Mouse (Mus musculus) limb, embryonic 13.5 days (tissue): Measurements from ENCODE around the gene Borcs8. TPM values are rescaled to one million over a fixed set of nuclear protein-coding genes. Genes with fewer than 3 reads are reported as not detected.

Experiments
- ATAC-seq: fragments of 200-750 bp; cut with Nextera tagmentation; 2 replicates; pipeline ENCODE4 v1.8.0; 2017; ENCODE audit warnings: low read depth, moderate number of reproducible peaks, moderate TSS enrichment; ENCODE audit not compliant: low FRiP score
- H3K27ac ChIP-seq: fragments of 300-500 bp; sonication (generic); 2 replicates; pipeline ENCODE4 v1.5.1; 2015; ENCODE audit warnings: inconsistent platforms, mild to moderate bottlenecking, moderate library complexity
- H3K27me3 ChIP-seq: fragments of 300-500 bp; sonication (generic); 2 replicates; pipeline ENCODE4 v1.6.1; 2015; ENCODE audit warnings: mild to moderate bottlenecking, inconsistent platforms
- H3K36me3 ChIP-seq: fragments of 300-500 bp; sonication (generic); 2 replicates; pipeline ENCODE4 v1.6.1; 2015; ENCODE audit warnings: inconsistent platforms, mild to moderate bottlenecking, moderate library complexity
- H3K4me1 ChIP-seq: fragments of 300-500 bp; sonication (generic); 2 replicates; pipeline ENCODE4 v1.6.1; 2015; ENCODE audit warnings: inconsistent platforms
- H3K4me2 ChIP-seq: fragments of 300-500 bp; sonication (generic); replicated peaks from 2 replicates; pipeline ENCODE4 v1.6.1; 2015; ENCODE audit warnings: inconsistent platforms, mild to moderate bottlenecking, moderate library complexity
- H3K4me3 ChIP-seq: fragments of 300-500 bp; sonication (generic); 2 replicates; pipeline ENCODE4 v1.5.1; 2015; ENCODE audit warnings: moderate library complexity, mild to moderate bottlenecking, inconsistent platforms
- H3K9ac ChIP-seq: fragments of 300-500 bp; sonication (generic); 2 replicates; pipeline ENCODE4 v1.6.1; 2015; ENCODE audit warnings: mild to moderate bottlenecking, inconsistent platforms
- H3K9me3 ChIP-seq: fragments of 300-500 bp; sonication (generic); 2 replicates; pipeline ENCODE4 v1.6.1; 2016; ENCODE audit warnings: inconsistent platforms
- WGBS: fragments of 180-500 bp; shearing (Covaris S2); methylation state at CpG from one replicate; pipeline ENCODE4 v1.1.7; 2015; 5-methylcytosine and 5-hydroxymethylcytosine counted together
- polyA plus RNA-seq: library from polyadenylated mRNA; unstranded; fragments of >200 nt; fragmentation: Nextera tagmentation; extraction: Ambion mirVana; gene quantifications from 2 replicates; pipeline ENCODE4 v1.2.1, GENCODE M21; 2015

The Borcs8 gene
- 51.0 and 56.0 TPM in 2 replicates for polyA plus RNA-seq

GRCm38 (mm10) chr8:70139026-70139857 lies at the start of gene Borcs8, which contains the start of the genes Rfxank and Mef2b:
Gene Borcs8, plus strand, starts transcription at chr8:70139499.
Gene Rfxank, minus strand, starts transcription at chr8:70139154.
Gene Mef2b, plus strand, starts transcription at chr8:70139711.
- Histone ChIP-seq H3K4me2 (peak within 1 kb of the TSS; percentile 88), H3K9ac (peak within 1 kb of the TSS; percentile 86), H3K27me3 (no peaks in the 10 kb centered on the region), H3K9me3 (no peaks in the 10 kb centered on the region), H3K36me3 (peaks cover 50% of the 10 kb centered on the region), H3K4me3 (peak within 1 kb of the TSS; percentile 89), H3K27ac (peak within 1 kb of the TSS; percentile 83), H3K4me1 (peaks cover 21% of the 10 kb centered on the region)
- ATAC-seq, result peak; percentile 97
- WGBS, result under 1% methylated on average over 46 of the region's 46 CpGs

DNA sequence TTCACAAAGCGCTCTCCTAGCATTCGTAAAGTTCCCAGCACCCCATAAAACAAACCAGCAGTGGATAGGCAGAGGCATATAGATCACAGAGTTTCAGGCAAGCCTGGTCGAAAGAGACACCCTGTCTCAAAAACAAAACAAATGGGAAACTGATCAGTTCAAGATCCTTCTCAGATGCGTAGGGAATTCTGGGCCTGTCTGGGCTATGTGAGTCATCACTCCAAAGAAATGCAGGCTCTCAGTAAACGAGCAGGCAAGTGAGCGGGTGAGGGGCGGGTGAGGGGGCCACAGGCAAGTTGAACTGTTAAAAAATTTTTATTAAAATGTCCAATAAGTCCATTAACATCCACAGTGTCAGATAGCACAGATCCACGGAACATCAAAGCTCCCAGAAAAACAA lies 46.5 kb upstream of the Borcs8 start:
- H3K4me2 ChIP-seq, result no peak overlapping the region
- H3K9me3 ChIP-seq, result peaks cover 6% of the 10 kb centered on the region
- 43% methylated on average over 8 of the region's 8 CpGs for whole genome bisulfite sequencing
- no peaks in the 10 kb centered on the region for H3K36me3 ChIP-seq
- peaks cover 7% of the 10 kb centered on the region; the same call in 1 of the 2 replicates for H3K4me1 ChIP-seq
- no peak for ATAC-seq
- no peak overlapping the region for H3K4me3 ChIP-seq
- no peak overlapping the region for H3K9ac ChIP-seq
- peaks cover 57% of the 10 kb centered on the region for H3K27me3 ChIP-seq
- H3K27ac ChIP-seq, result no peak overlapping the region

DNA sequence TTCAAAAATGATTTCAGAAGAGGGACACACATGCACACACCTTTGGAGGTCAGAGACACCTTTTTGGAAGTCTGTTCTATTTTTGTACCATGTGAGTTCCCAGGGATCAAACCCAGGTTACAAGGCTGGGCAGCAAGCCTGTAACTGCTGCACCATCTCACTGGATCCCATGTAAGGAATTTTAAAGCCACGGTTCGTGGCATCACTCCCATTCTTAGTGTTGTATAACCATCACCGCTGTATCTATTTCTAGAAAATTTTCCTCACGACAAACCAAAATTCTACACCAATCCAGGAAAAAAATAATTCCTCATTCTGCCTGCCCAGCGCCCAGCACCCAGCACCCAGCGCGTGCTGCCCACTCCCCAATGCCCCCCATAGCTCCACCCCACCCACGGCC lies 40.0 kb upstream of the Borcs8 start:
- Histone ChIP-seq H3K9me3 (peaks cover 9% of the 10 kb centered on the region), H3K36me3 (no peaks in the 10 kb centered on the region), H3K27me3 (0 out of 2 replicates have a peak, but pooled peaks cover 5% of the 10 kb centered on the region), H3K27ac (no peak overlapping the region), H3K9ac (no peak overlapping the region), H3K4me2 (no peak overlapping the region), H3K4me1 (no peaks in the 10 kb centered on the region), H3K4me3 (no peak overlapping the region)
- ATAC-seq, result no peak
- 73% methylated on average over 8 of the region's 8 CpGs for WGBS

DNA sequence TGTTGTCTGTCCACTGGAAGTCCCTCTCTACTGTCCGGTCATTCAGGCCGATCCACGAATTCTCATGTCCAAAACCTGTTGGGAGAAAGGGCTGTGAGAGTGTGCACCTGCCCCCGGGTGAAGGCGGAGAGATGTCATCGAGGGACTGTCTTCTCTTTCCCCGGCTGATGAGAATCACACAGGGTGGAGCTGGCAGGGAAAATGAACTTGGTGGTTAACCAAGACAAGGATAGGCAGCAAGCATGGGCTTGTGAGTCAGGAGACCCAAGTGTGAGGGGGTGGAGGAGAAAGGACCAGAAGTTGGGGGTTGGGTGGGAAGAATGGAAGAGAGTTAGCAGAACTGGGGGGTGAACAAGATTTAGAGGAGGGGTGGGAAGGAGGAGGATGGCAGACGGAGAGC lies 39.1 kb upstream of the Borcs8 start:
- 84% methylated on average over 8 of the region's 8 CpGs for WGBS
- H3K4me1 ChIP-seq, result no peaks in the 10 kb centered on the region

GRCm38 (mm10) chr8:70104506-70104905 lies 34.8 kb upstream of the Borcs8 start:
- no peak overlapping the region for H3K9ac ChIP-seq
- peaks cover 35% of the 10 kb centered on the region for H3K27me3 ChIP-seq
- no peaks in the 10 kb centered on the region for H3K4me1 ChIP-seq
- no peaks in the 10 kb centered on the region for H3K36me3 ChIP-seq
- WGBS, result 14% methylated on average over 6 of the region's 6 CpGs
- no peak overlapping the region for H3K4me2 ChIP-seq
- H3K4me3 ChIP-seq, result no peak overlapping the region
- no peaks in the 10 kb centered on the region for H3K9me3 ChIP-seq
- H3K27ac ChIP-seq, result no peak overlapping the region
- no peak for ATAC-seq

More for the DNA sequence above, 39.1 kb upstream of the Borcs8 start:
- no peaks in the 10 kb centered on the region for H3K36me3 ChIP-seq
- peaks cover 9% of the 10 kb centered on the region for H3K9me3 ChIP-seq
- no peak overlapping the region for H3K27ac ChIP-seq
- H3K4me2 ChIP-seq, result no peak overlapping the region
- H3K9ac ChIP-seq, result no peak overlapping the region
- 0 out of 2 replicates have a peak, but pooled peaks cover 9% of the 10 kb centered on the region for H3K27me3 ChIP-seq
- ATAC-seq, result no peak
- H3K4me3 ChIP-seq, result no peak overlapping the region

- Histone ChIP-seq H3K4me3 (no peak overlapping the region), H3K4me2 (no peak overlapping the region), H3K36me3 (no peaks in the 10 kb centered on the region), H3K27ac (no peak overlapping the region), H3K27me3 (peaks cover 40% of the 10 kb centered on the region), H3K4me1 (no peaks in the 10 kb centered on the region), H3K9ac (no peak overlapping the region), H3K9me3 (no peaks in the 10 kb centered on the region)
- 77% methylated on average over 7 of the region's 7 CpGs for WGBS
- ATAC-seq, result no peak
These were observed 34.4 kb upstream of the Borcs8 start for GRCm38 (mm10) chr8:70104922-70105321.

- no peak overlapping the region for H3K27ac ChIP-seq
- H3K9ac ChIP-seq, result no peak overlapping the region
- no peak for ATAC-seq
- no peaks in the 10 kb centered on the region for H3K36me3 ChIP-seq
- no peak overlapping the region for H3K4me3 ChIP-seq
- H3K27me3 ChIP-seq, result peaks cover 90% of the 10 kb centered on the region
- no peak overlapping the region for H3K4me2 ChIP-seq
- H3K9me3 ChIP-seq, result no peaks in the 10 kb centered on the region
- 87% methylated on average over 2 of the region's 2 CpGs for WGBS
- H3K4me1 ChIP-seq, result peaks cover 11% of the 10 kb centered on the region; the same call in 1 of the 2 replicates
These were observed 28.8 kb upstream of the Borcs8 start for GRCm38 (mm10) chr8:70110451-70110850.

DNA sequence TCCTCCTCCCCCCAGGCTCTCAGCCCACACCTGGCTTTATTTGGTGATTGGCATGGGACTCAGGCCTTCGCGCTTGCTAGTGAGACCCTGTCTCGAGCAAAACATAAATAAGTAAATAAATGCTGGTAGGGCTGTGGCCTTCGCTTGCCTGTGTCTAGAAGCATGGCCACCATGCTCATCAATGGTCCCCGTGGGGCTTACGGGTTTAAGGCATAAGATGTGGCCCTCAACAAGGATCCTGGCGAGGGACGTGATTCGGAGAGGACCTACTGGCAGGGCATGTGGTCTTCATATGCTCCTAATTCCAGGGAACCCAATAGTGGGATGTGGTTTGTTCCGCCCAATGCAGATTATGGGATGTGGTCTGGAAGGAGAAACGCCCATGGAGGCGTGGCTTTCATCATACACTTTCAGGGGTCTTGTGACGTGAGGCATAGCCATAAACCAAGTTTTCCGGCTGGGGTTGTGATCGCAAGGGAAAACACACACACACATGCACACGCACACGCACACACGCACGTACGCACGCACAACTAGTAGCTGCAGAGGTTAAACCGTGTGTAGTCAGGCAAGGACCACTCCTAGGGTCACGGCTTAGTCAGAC lies 28.0 kb upstream of the Borcs8 start:
- Histone ChIP-seq H3K4me3 (0 out of 2 replicates have a peak overlapping the region, but pooled peaks have one; percentile 3), H3K4me1 (peaks cover 11% of the 10 kb centered on the region; the same call in 1 of the 2 replicates), H3K4me2 (peak overlapping the region; percentile 32; the same call in 1 of the 2 replicates), H3K9ac (no peak overlapping the region), H3K27me3 (peaks cover 98% of the 10 kb centered on the region), H3K9me3 (no peaks in the 10 kb centered on the region), H3K27ac (no peak overlapping the region), H3K36me3 (no peaks in the 10 kb centered on the region)
- ATAC-seq, result no peak
- WGBS, result 43% methylated on average over 23 of the region's 23 CpGs

- ATAC-seq, result no peak
- no peak overlapping the region for H3K4me2 ChIP-seq
- WGBS, result 7% methylated on average over 43 of the region's 43 CpGs
- H3K27ac ChIP-seq, result no peak overlapping the region
- no peaks in the 10 kb centered on the region for H3K36me3 ChIP-seq
- no peak overlapping the region for H3K9ac ChIP-seq
- no peak overlapping the region for H3K4me3 ChIP-seq
- H3K4me1 ChIP-seq, result peaks cover 11% of the 10 kb centered on the region; the same call in 1 of the 2 replicates
- H3K27me3 ChIP-seq, result peaks cover 99% of the 10 kb centered on the region
- no peaks in the 10 kb centered on the region for H3K9me3 ChIP-seq
These were observed 26.8 kb upstream of the Borcs8 start for GRCm38 (mm10) chr8:70112401-70113016.

GRCm38 (mm10) chr8:70114488-70114887 lies 24.8 kb upstream of the Borcs8 start:
- Histone ChIP-seq H3K9me3 (no peaks in the 10 kb centered on the region), H3K27ac (no peak overlapping the region), H3K9ac (no peak overlapping the region), H3K4me1 (peaks cover 11% of the 10 kb centered on the region; the same call in 1 of the 2 replicates), H3K27me3 (peaks cover 100% of the 10 kb centered on the region), H3K4me2 (no peak overlapping the region), H3K36me3 (no peaks in the 10 kb centered on the region), H3K4me3 (no peak overlapping the region)
- no peak for ATAC-seq
- WGBS, result 21% methylated on average over 6 of the region's 6 CpGs

- Histone ChIP-seq H3K4me3 (no peak overlapping the region), H3K27ac (no peak overlapping the region), H3K4me2 (no peak overlapping the region), H3K27me3 (peaks cover 100% of the 10 kb centered on the region), H3K9me3 (no peaks in the 10 kb centered on the region), H3K36me3 (no peaks in the 10 kb centered on the region), H3K9ac (no peak overlapping the region), H3K4me1 (peaks cover 11% of the 10 kb centered on the region; the same call in 1 of the 2 replicates)
- 68% methylated on average over 13 of the region's 13 CpGs for WGBS
- no peak for ATAC-seq
These were observed 24.4 kb upstream of the Borcs8 start for GRCm38 (mm10) chr8:70114892-70115291.

- WGBS, result 5% methylated on average over 9 of the region's 9 CpGs
These were observed 21.7 kb upstream of the Borcs8 start for GRCm38 (mm10) chr8:70117611-70118010.

More at GRCm38 (mm10) chr8:70117611-70118010, 21.7 kb upstream of the Borcs8 start:
- Histone ChIP-seq H3K4me1 (peaks cover 7% of the 10 kb centered on the region; the same call in 1 of the 2 replicates), H3K4me3 (no peak overlapping the region), H3K27me3 (peaks cover 98% of the 10 kb centered on the region), H3K9me3 (no peaks in the 10 kb centered on the region), H3K9ac (no peak overlapping the region), H3K27ac (no peak overlapping the region), H3K36me3 (no peaks in the 10 kb centered on the region), H3K4me2 (no peak overlapping the region)
- no peak for ATAC-seq
